Mouse (Mus musculus) bone marrow, adult 2 months (tissue): ENCODE results near the gene Sbno1.

Source experiments
- CTCF ChIP-seq: fragments of 200-500 bp; IDR thresholded peaks from 2 replicates; pipeline ENCODE4 v1.5.1; 2011; ENCODE audit warnings: low read length, control low read depth; ENCODE audit not compliant: control insufficient read depth, insufficient read depth
- POLR2A ChIP-seq: fragments of 200-500 bp; IDR thresholded peaks from 2 replicates; pipeline ENCODE4 v1.6.1; 2011; ENCODE audit warnings: low read depth, mild to moderate bottlenecking, control low read depth, low read length, borderline replicate concordance; ENCODE audit not compliant: control insufficient read depth

- TF ChIP-seq CTCF (no peak), POLR2A (no peak)
These were observed 74.2 kb downstream of the Sbno1 start for GRCm38 (mm10) chr5:124351604-124352003.
